Comparison of ENCODE assay signal across 10 mouse cellular contexts in genomic region chr11:76358628-76359320, GRCm38 (mm10). TPM values are rescaled to one million over a fixed set of nuclear protein-coding genes. Genes with fewer than 3 reads are reported as not detected.
DNase-seq lines count a peak whose midpoint lies in the region; ATAC-seq lines count a peak whose summit lies in the region.
"Had no signal": no experiment of that assay in that cellular context is flagged by ENCODE, and none has a peak within 500 bp of the region (broad histone marks: within the 10 kb centered on the region; RNA-seq: fewer than 3 reads in every experiment).

No protein-coding gene starts in this region.

- 57% methylated on average over 14 of the region's 14 CpGs for WGBS in hindbrain, embryonic 10.5 days
- WGBS in hindbrain, embryonic 16.5 days: 32% methylated on average over 14 of the region's 14 CpGs
- WGBS in intestine, embryonic 16.5 days: 42% methylated on average over 14 of the region's 14 CpGs

- no peaks in the 10 kb centered on the region for H3K36me3 ChIP-seq in hindbrain, embryonic 10.5 days
- H3K36me3 ChIP-seq in hindbrain, embryonic 16.5 days (ENCODE audit: control insufficient read depth, insufficient read depth, low read length): no peaks in the 10 kb centered on the region
- no peaks in the 10 kb centered on the region for H3K36me3 ChIP-seq in intestine, embryonic 16.5 days (ENCODE audit: control insufficient read depth, insufficient read depth, low read length)

- ATAC-seq in hindbrain, embryonic 16.5 days: no peak
- no peak for ATAC-seq in intestine, embryonic 16.5 days

- H3K4me3 ChIP-seq in hindbrain, embryonic 10.5 days: no peak overlapping the region
- no peak overlapping the region for H3K4me3 ChIP-seq in hindbrain, embryonic 16.5 days (ENCODE audit: low read length)
- no peak overlapping the region for H3K4me3 ChIP-seq in intestine, embryonic 16.5 days (ENCODE audit: low read length)

- no peaks in the 10 kb centered on the region for H3K9me3 ChIP-seq in hindbrain, embryonic 10.5 days
- H3K9me3 ChIP-seq in hindbrain, embryonic 16.5 days (ENCODE audit: control insufficient read depth, low read length): no peaks in the 10 kb centered on the region
- no peaks in the 10 kb centered on the region for H3K9me3 ChIP-seq in intestine, embryonic 16.5 days (ENCODE audit: control insufficient read depth, low read length)

- DNase-seq in hindbrain, embryonic 10.5 days (ENCODE audit: low spot score): no peak
- peak; percentile 35 for DNase-seq in retina, embryonic 14.5 days (ENCODE audit: low spot score)
- DNase-seq in retina, postnatal 1 day: no peak
- DNase-seq in adrenal gland, adult 8-10 months: no peak
- no peak for DNase-seq in cerebellum, postnatal 14 days
- DNase-seq: cerebellum, adult 9-10 months; left cerebral cortex, postnatal 4 days; thymus, postnatal 14 days had no signal

- H3K9ac ChIP-seq in hindbrain, embryonic 16.5 days (ENCODE audit: low read depth, low read length): no peak overlapping the region
- no peak overlapping the region for H3K9ac ChIP-seq in intestine, embryonic 16.5 days (ENCODE audit: low read depth, low read length)

- H3K4me2 ChIP-seq in hindbrain, embryonic 16.5 days (ENCODE audit: low read length): no peak overlapping the region
- H3K4me2 ChIP-seq in intestine, embryonic 16.5 days (ENCODE audit: low read depth, low read length): peak overlapping the region; percentile 10; the same call in 1 of the 2 replicates

- H3K27ac ChIP-seq in hindbrain, embryonic 10.5 days: peak overlapping the region; percentile 12; the same call in 1 of the 2 replicates
- H3K27ac ChIP-seq in hindbrain, embryonic 16.5 days (ENCODE audit: low read depth, low read length): no peak overlapping the region
- H3K27ac ChIP-seq in intestine, embryonic 16.5 days (ENCODE audit: low read length): peak overlapping the region; percentile 13; the same call in 1 of the 2 replicates

- H3K27me3 ChIP-seq in hindbrain, embryonic 10.5 days (ENCODE audit: insufficient read depth, poor library complexity, severe bottlenecking): no peaks in the 10 kb centered on the region
- no peaks in the 10 kb centered on the region for H3K27me3 ChIP-seq in hindbrain, embryonic 16.5 days (replicated peaks; ENCODE audit: control insufficient read depth, insufficient read depth, low read length)
- H3K27me3 ChIP-seq in intestine, embryonic 16.5 days (replicated peaks; ENCODE audit: control insufficient read depth, insufficient read depth, low read length): no peaks in the 10 kb centered on the region

- H3K4me1 ChIP-seq in hindbrain, embryonic 10.5 days (replicated peaks): peaks cover 85% of the 10 kb centered on the region
- peaks cover 25% of the 10 kb centered on the region for H3K4me1 ChIP-seq in hindbrain, embryonic 16.5 days (ENCODE audit: control insufficient read depth, insufficient read depth, low read depth, low read length)
- peaks cover 38% of the 10 kb centered on the region for H3K4me1 ChIP-seq in intestine, embryonic 16.5 days (ENCODE audit: control insufficient read depth, insufficient read depth, low read length)

RNA-seq across cellular contexts. Expression of gene Nxn, which starts 40.2 kb away (rescaled TPM):
- polyA plus RNA-seq in hindbrain, embryonic 10.5 days (2016; fragmentation: Nextera tagmentation; extraction: Ambion mirVana): 45.3 and 46.6 TPM in 2 replicates
- polyA plus RNA-seq in hindbrain, embryonic 16.5 days (2015; fragmentation: Nextera tagmentation; extraction: Ambion mirVana): 22.2 and 28.8 TPM in 2 replicates
- 20.1 and 25.7 TPM in 2 replicates for polyA plus RNA-seq in intestine, embryonic 16.5 days (2015; fragmentation: Nextera tagmentation; extraction: Ambion mirVana)
- total RNA-seq in adrenal gland, adult 8-10 months (2022): 10 to 100 TPM; 33.5 to 43.6 (median 40.8) TPM

RNA-seq across cellular contexts. Expression of gene Timm22, which starts 48.0 kb away (rescaled TPM):
- polyA plus RNA-seq in hindbrain, embryonic 10.5 days (2016; fragmentation: Nextera tagmentation; extraction: Ambion mirVana): 123 and 148 TPM in 2 replicates
- polyA plus RNA-seq in hindbrain, embryonic 16.5 days (2015; fragmentation: Nextera tagmentation; extraction: Ambion mirVana): 99.8 and 107 TPM in 2 replicates
- 92.8 and 96.6 TPM in 2 replicates for polyA plus RNA-seq in intestine, embryonic 16.5 days (2015; fragmentation: Nextera tagmentation; extraction: Ambion mirVana)
- total RNA-seq in adrenal gland, adult 8-10 months (2022): 10 to 100 TPM; 47.6 to 64.2 (median 56.4) TPM
